Mouse (Mus musculus): ENCODE data around the gene Asb5. TPM values are rescaled to one million over a fixed set of nuclear protein-coding genes. Genes with fewer than 3 reads are reported as not detected.
"Not testable (repeated sequence)": the region's sequence is repeated elsewhere in the genome, so short reads cannot be mapped to it uniquely, and the experiment has no call there.

Gene Asb5
- polyA plus RNA-seq, 1 experiment from 2014 or later, result 5.9 TPM

DNA sequence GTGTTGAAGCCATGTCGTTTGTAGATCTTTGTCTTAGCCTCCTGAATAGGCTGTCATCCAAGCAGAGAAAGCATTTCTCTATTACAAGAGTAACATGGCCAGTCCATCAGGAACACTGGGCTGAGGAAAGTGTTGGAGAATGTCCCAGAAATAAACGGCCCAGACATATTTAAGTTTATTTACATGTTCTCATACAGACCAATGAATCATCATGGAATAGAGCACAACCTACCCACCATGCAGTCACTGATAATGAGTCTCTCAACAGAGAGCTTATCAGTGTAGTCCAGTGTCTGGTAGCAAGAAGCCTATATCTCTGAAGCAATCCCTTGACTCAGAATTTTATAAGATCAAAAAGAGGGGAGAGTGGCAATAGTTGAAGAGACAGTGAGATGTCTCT lies 24.3 kb upstream of the Asb5 start:
- ATAC-seq (replicated peaks; ENCODE audit: extremely low read depth, insufficient read depth, low FRiP score), result no peak
- H3K4me1 ChIP-seq (ENCODE audit: control insufficient read depth, insufficient read depth, low read length), result peaks cover 5% of the 10 kb centered on the region
- H3K27ac ChIP-seq (ENCODE audit: low read length), result no peak overlapping the region
- 29% methylated on average over 2 of the region's 2 CpGs for WGBS
- no peaks in the 10 kb centered on the region for H3K9me3 ChIP-seq (replicated peaks; ENCODE audit: control insufficient read depth, low read length)
- no peak overlapping the region for H3K4me3 ChIP-seq (ENCODE audit: low read length)
- no peak overlapping the region for H3K9ac ChIP-seq (ENCODE audit: low read length)
- no peaks in the 10 kb centered on the region for H3K36me3 ChIP-seq (ENCODE audit: control insufficient read depth, insufficient read depth)
- H3K27me3 ChIP-seq (ENCODE audit: control insufficient read depth, insufficient read depth, low read length), result no peaks in the 10 kb centered on the region
- no peak overlapping the region for H3K4me2 ChIP-seq (ENCODE audit: low read depth, low read length)

DNA sequence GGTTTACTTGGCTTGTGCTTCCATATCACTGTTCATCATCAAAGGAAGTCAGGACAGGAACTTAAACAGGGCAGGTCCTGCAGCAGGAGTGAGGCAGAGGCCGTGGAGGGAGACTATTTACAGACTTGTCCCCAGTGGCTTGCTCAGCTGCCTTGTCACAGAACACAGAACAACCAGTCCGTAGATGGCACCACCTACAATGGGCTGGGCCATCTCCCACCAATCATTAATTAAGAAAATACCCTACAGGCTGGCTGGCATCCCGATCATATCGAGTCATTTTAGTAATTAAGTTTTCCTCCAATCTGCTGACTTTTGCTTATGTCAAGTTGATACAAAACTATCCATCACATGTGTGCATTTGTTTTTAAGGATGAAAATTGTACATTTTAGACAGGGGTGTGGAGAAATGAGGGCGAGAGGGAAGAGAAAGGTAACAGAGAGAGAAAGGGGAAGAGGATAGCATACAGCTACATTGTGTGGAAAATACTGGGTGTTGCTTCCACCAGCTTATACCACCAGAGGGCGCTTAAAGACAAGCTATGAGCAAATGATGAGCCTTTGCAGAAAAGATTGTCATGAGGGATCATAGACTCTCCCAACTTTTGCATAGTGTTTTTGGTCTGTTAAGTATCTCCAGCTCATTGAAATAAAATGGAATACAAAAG lies 21.8 kb upstream of the Asb5 start:
- Histone ChIP-seq H3K4me3 (ENCODE audit: low read length) (no peak overlapping the region), H3K27ac (ENCODE audit: low read length) (no peak overlapping the region), H3K9me3 (replicated peaks; ENCODE audit: control insufficient read depth, low read length) (no peaks in the 10 kb centered on the region), H3K36me3 (ENCODE audit: control insufficient read depth, insufficient read depth) (no peaks in the 10 kb centered on the region), H3K9ac (ENCODE audit: low read length) (no peak overlapping the region), H3K27me3 (ENCODE audit: control insufficient read depth, insufficient read depth, low read length) (no peaks in the 10 kb centered on the region), H3K4me1 (ENCODE audit: control insufficient read depth, insufficient read depth, low read length) (peaks cover 5% of the 10 kb centered on the region), H3K4me2 (ENCODE audit: low read depth, low read length) (no peak overlapping the region)
- peak; percentile 63 for ATAC-seq (replicated peaks; ENCODE audit: extremely low read depth, insufficient read depth, low FRiP score)
- 30% methylated on average over 6 of the region's 6 CpGs for WGBS

DNA sequence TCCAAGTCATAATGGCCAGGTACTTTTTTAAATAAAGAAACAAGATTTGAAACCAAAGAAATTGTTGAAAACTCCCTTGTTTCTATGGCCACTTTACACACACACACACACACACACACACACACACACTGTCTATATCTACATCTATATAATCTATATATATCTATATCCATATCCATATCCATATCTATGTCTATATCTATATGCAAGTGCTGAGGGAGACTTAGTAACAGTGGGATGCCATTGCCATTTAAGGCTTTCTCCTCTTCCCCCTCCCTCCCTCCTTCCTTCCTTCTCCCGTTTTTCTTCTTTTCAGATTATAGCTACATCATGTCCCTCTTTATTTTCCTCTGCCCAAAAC lies 21.3 kb upstream of the Asb5 start:
- peak overlapping the region; percentile 64; the same call in 1 of the 2 replicates for H3K4me2 ChIP-seq (ENCODE audit: low read depth, low read length)
- 28% methylated on average over 1 of the region's 1 CpGs for WGBS
- no peak overlapping the region for H3K9ac ChIP-seq (ENCODE audit: low read length)

DNA sequence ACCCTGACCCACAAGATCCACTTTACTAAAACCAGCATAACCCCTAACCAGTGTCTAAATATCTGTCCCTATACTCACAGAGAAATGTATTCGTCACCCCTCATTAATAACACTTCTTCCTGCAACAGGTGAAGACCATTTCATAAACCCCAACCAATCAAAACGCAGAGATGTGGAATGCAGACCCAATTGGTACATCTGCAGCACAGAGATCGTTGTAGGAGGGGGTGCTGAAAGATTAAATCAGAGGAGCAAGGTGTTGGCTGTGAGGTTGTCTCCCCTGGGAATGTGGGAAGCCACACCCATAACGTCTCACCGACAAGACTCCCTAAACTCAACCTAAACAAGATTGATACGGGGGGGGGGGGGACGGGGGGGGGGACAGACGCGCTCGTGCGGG lies 20.6 kb upstream of the Asb5 start:
- Histone ChIP-seq H3K9me3 (replicated peaks; ENCODE audit: control insufficient read depth, low read length) (no peaks in the 10 kb centered on the region), H3K27ac (ENCODE audit: low read length) (no peak overlapping the region), H3K36me3 (ENCODE audit: control insufficient read depth, insufficient read depth) (no peaks in the 10 kb centered on the region), H3K4me3 (ENCODE audit: low read length) (peak overlapping the region; percentile 39), H3K4me1 (ENCODE audit: control insufficient read depth, insufficient read depth, low read length) (peaks cover 5% of the 10 kb centered on the region), H3K4me2 (ENCODE audit: low read depth, low read length) (peak overlapping the region; percentile 64), H3K9ac (ENCODE audit: low read length) (no peak overlapping the region), H3K27me3 (ENCODE audit: control insufficient read depth, insufficient read depth, low read length) (no peaks in the 10 kb centered on the region)
- ATAC-seq (replicated peaks; ENCODE audit: extremely low read depth, insufficient read depth, low FRiP score), result no peak
- WGBS, result 13% methylated on average over 5 of the region's 11 CpGs

More for the DNA sequence above, 21.3 kb upstream of the Asb5 start:
- ATAC-seq (replicated peaks; ENCODE audit: extremely low read depth, insufficient read depth, low FRiP score), result no peak
- Histone ChIP-seq H3K9me3 (replicated peaks; ENCODE audit: control insufficient read depth, low read length) (no peaks in the 10 kb centered on the region), H3K4me3 (ENCODE audit: low read length) (no peak overlapping the region), H3K27me3 (ENCODE audit: control insufficient read depth, insufficient read depth, low read length) (no peaks in the 10 kb centered on the region), H3K36me3 (ENCODE audit: control insufficient read depth, insufficient read depth) (no peaks in the 10 kb centered on the region), H3K27ac (ENCODE audit: low read length) (no peak overlapping the region), H3K4me1 (ENCODE audit: control insufficient read depth, insufficient read depth, low read length) (peaks cover 5% of the 10 kb centered on the region)

DNA sequence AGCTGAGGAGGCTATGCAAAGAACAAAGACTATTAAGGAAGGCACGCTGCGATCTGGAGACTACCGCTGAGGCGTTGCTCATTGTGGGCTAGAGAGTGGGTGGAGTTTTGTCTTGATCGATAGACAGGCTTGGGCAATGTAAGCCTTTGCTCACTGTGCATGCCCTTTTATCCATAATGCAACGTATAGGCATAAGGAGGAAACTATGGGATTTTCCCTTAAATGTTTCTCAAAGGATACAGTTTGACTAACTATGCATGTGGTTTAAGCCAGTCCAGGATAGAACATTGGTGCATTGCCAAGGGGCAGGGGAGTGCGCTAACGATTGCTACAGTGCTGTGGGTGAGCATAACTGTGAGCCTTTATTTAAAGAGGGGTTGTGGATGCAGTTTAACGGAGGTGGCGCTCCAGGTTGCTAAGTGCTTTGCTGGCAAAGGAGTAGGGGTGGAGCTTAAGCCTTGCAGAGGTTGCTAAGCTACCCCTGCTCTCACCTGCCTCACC lies 20.1 kb upstream of the Asb5 start:
- Histone ChIP-seq H3K36me3 (ENCODE audit: control insufficient read depth, insufficient read depth) (no peaks in the 10 kb centered on the region), H3K4me1 (ENCODE audit: control insufficient read depth, insufficient read depth, low read length) (peaks cover 5% of the 10 kb centered on the region), H3K27ac (ENCODE audit: low read length) (no peak overlapping the region), H3K4me2 (ENCODE audit: low read depth, low read length) (peak overlapping the region; percentile 64), H3K27me3 (ENCODE audit: control insufficient read depth, insufficient read depth, low read length) (no peaks in the 10 kb centered on the region), H3K9ac (ENCODE audit: low read length) (peak overlapping the region; percentile 8; the same call in 1 of the 2 replicates), H3K9me3 (replicated peaks; ENCODE audit: control insufficient read depth, low read length) (no peaks in the 10 kb centered on the region), H3K4me3 (ENCODE audit: low read length) (peak overlapping the region; percentile 39)
- WGBS, result 10% methylated on average over 10 of the region's 10 CpGs
- peak; percentile 18; the same call in 1 of the 2 replicates for ATAC-seq (replicated peaks; ENCODE audit: extremely low read depth, insufficient read depth, low FRiP score)

DNA sequence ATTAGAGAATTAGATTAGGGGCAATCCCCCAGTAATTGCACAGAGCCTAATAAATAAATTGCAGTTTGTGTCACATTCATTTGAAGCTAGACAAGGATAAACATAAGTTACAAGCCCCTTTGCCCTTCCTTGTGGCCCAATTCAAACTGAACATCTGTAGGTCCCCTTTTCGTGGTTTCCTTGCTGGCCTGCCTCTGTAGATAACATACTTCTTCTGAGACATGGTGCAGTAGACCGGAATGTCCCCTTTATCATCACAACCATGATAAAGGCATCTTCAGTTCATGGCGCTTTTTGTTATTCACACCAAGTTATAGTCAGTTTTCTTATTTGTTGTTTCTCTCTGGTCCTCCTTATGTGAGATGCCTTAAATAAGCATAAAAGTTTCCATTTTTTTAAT lies 17.6 kb upstream of the Asb5 start:
- Histone ChIP-seq H3K36me3 (ENCODE audit: control insufficient read depth, insufficient read depth) (no peaks in the 10 kb centered on the region), H3K27ac (ENCODE audit: low read length) (no peak overlapping the region), H3K4me2 (ENCODE audit: low read depth, low read length) (no peak overlapping the region), H3K9ac (ENCODE audit: low read length) (no peak overlapping the region), H3K4me3 (ENCODE audit: low read length) (no peak overlapping the region), H3K27me3 (ENCODE audit: control insufficient read depth, insufficient read depth, low read length) (no peaks in the 10 kb centered on the region), H3K4me1 (ENCODE audit: control insufficient read depth, insufficient read depth, low read length) (peaks cover 5% of the 10 kb centered on the region), H3K9me3 (replicated peaks; ENCODE audit: control insufficient read depth, low read length) (no peaks in the 10 kb centered on the region)
- 56% methylated on average over 3 of the region's 3 CpGs for WGBS
- no peak for ATAC-seq (replicated peaks; ENCODE audit: extremely low read depth, insufficient read depth, low FRiP score)

DNA sequence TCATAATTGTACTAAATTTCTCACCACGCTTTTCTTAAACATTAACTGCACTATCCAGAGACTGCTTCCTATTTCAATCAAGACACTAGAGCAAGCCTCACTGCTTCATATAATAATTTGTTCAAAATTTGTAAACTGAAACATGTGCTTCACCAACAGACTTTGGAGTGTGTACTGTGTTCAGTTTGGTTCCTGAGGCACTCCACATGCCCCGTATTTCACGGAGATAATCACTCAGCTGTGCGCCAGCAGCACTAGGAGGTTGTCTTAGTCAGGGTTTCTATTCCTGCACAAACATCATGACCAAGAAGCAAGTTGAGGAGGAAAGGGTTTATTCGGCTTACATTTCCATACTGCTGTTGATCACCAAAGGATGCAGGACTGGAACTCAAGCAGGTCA lies 17.2 kb upstream of the Asb5 start:
- H3K27me3 ChIP-seq (ENCODE audit: control insufficient read depth, insufficient read depth, low read length); H3K4me3 ChIP-seq (ENCODE audit: low read length); H3K4me2 ChIP-seq (ENCODE audit: low read depth, low read length); H3K9ac ChIP-seq (ENCODE audit: low read length); H3K27ac ChIP-seq (ENCODE audit: low read length); H3K4me1 ChIP-seq (ENCODE audit: control insufficient read depth, insufficient read depth, low read length); H3K36me3 ChIP-seq (ENCODE audit: control insufficient read depth, insufficient read depth); ATAC-seq (replicated peaks; ENCODE audit: extremely low read depth, insufficient read depth, low FRiP score); H3K9me3 ChIP-seq (replicated peaks; ENCODE audit: control insufficient read depth, low read length): not testable (repeated sequence)
- 73% methylated on average over 5 of the region's 5 CpGs for WGBS

DNA sequence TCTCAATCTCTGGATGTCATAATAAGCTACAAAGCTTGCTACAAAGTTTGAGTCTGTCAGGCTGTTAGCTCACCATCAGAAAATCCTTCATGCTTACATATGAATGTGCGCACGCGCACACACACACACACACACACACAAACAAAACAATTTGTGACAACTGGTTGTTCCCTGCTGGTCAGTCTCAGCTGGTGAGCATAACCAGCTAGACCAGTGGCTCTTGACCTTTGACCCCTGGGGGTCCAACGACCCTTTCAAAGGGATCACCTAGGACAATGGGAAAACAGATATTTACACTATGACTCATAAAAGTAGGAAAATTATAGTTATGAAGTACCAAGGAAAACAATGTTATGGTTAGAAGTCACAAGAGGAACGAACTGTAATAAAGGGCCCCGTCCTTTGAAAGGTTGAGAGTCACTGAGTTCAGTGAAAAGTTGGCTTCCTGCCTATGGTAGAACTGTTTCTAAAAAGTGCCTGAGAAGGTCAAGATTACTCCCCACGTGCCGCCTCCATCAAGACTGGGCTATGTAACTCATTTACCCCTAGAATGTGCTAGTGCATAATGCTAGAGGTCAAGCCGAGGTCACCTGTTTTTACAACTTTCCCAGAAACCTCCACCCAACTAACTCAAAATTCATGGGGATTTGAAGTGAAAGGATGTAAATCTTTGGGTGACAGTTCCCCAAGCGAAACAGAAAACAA lies 10.5 kb upstream of the Asb5 start:
- Histone ChIP-seq H3K4me2 (ENCODE audit: low read depth, low read length) (no peak overlapping the region), H3K9ac (ENCODE audit: low read length) (no peak overlapping the region), H3K9me3 (replicated peaks; ENCODE audit: control insufficient read depth, low read length) (no peaks in the 10 kb centered on the region), H3K36me3 (ENCODE audit: control insufficient read depth, insufficient read depth) (peaks cover 13% of the 10 kb centered on the region), H3K27me3 (ENCODE audit: control insufficient read depth, insufficient read depth, low read length) (no peaks in the 10 kb centered on the region), H3K27ac (ENCODE audit: low read length) (no peak overlapping the region), H3K4me1 (ENCODE audit: control insufficient read depth, insufficient read depth, low read length) (no peaks in the 10 kb centered on the region; the same call in 1 of the 2 replicates), H3K4me3 (ENCODE audit: low read length) (no peak overlapping the region)
- no peak for ATAC-seq (replicated peaks; ENCODE audit: extremely low read depth, insufficient read depth, low FRiP score)
- WGBS, result 71% methylated on average over 10 of the region's 10 CpGs

DNA sequence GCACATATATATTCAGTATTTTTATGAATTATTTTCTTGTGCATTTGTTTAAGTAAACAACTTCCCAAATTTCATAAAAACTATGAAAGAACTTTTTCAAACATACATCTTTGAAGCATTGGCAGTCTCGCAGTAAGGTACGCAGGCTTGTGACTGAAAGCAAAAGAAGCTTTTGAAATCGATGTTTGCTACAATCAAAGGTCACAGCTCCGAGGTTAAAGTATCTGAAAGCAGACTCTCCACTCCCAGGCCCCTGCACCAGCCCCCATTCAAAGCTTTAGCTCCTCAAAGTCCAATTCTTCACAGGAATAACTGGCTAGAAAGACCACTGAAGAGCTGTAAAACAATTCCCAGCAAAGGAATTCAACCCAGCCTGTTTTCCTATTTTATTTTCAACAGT lies 8.9 kb upstream of the Asb5 start:
- Histone ChIP-seq H3K4me1 (ENCODE audit: control insufficient read depth, insufficient read depth, low read length) (no peaks in the 10 kb centered on the region; the same call in 1 of the 2 replicates), H3K4me3 (ENCODE audit: low read length) (no peak overlapping the region), H3K9ac (ENCODE audit: low read length) (no peak overlapping the region), H3K27me3 (ENCODE audit: control insufficient read depth, insufficient read depth, low read length) (no peaks in the 10 kb centered on the region), H3K4me2 (ENCODE audit: low read depth, low read length) (no peak overlapping the region), H3K36me3 (ENCODE audit: control insufficient read depth, insufficient read depth) (peaks cover 13% of the 10 kb centered on the region), H3K27ac (ENCODE audit: low read length) (no peak overlapping the region), H3K9me3 (replicated peaks; ENCODE audit: control insufficient read depth, low read length) (no peaks in the 10 kb centered on the region)
- WGBS, result 76% methylated on average over 4 of the region's 4 CpGs
- ATAC-seq (replicated peaks; ENCODE audit: extremely low read depth, insufficient read depth, low FRiP score), result no peak
